Mouse (Mus musculus): Measurements from ENCODE around the gene Zar1l. TPM values are rescaled to one million over a fixed set of nuclear protein-coding genes. Genes with fewer than 3 reads are reported as not detected.
A peak's percentile ranks its signal among the peaks of the same experiment; 100 is the strongest.
"Not testable (repeated sequence)": the region's sequence is repeated elsewhere in the genome, so short reads cannot be mapped to it uniquely, and the experiment has no call there.

Gene Zar1l
- total RNA-seq, 2 experiments from 2014 or later: 1.3 to 1.4 TPM

DNA sequence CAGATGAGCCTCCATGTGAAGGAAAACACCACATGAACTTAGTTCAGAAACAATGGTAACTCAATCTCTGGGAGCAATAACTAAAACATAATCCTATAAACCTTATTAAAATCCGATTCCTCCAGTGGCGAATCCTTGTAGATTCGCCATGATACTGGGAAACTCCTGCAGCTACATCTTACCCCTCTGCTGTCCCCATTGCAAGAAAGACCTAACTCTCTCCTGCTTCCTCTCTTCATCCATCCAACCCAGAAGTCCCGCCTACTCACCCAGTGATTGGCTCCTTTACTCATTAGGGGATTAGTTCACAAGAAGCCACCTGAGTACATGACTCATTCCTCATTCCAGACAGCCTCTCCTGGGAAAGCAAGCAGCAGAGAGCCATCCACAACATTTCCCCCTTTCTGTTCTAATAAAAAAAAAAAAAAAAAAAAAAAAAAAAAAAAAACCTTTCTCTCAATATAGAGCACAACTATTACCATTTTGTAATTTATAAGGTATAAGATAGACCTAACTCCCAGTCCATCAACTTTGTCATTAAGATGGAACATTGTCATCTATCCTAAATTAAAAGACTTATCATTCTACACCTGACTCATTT lies 26.3 kb downstream of the Zar1l start:
- intact Hi-C loops (cut with DNase I): not testable (repeated sequence)

DNA sequence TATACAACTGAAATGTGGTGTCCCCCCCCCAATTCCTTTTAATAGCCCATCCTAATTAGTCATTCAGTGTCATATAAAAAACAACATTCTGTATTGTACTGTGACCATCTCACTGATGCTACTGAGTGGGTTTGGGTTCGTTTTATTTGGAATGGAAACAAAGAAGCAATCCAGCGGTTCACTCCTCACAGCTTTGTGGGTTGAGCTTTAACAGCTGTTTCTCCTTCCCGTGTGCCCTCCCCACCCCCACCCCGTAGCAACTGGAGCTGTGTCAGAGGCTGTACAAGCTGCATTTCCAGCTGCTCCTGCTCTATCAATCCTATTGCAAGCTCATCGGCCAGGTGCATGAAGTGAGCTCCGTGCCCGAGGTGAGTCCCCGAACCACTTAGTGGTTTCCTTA lies 27.1 kb downstream of the Zar1l start:
- intact Hi-C loops (cut with DNase I): no loop called here
- no peak for DNase-seq (ENCODE audit: extremely low spot score in 1 of 2, low spot score in 2 of 2)

More for the DNA sequence above, 26.3 kb downstream of the Zar1l start:
- not testable (repeated sequence) for DNase-seq (ENCODE audit: extremely low spot score in 1 of 2, low spot score in 2 of 2)

DNA sequence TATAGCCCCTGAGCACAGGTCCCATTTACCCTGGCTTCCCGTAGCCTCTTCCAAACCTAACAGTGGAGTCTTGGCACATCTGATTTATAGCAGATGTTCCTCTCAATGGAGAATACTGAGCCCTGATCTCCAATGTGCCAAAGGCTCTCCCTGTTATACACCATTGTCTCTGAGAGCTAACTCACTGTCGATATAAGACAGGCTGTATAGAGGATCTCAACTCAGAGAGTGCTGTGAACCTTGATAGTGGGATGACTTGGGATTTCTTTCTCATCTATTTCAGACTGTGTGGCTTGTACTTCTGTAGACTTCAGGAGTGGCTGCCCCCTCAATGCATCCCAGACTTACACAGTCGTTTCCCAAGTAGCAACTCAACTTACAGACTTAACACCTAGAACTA lies 27.7 kb downstream of the Zar1l start:
- no peak for DNase-seq (ENCODE audit: extremely low spot score in 1 of 2, low spot score in 2 of 2)

DNA sequence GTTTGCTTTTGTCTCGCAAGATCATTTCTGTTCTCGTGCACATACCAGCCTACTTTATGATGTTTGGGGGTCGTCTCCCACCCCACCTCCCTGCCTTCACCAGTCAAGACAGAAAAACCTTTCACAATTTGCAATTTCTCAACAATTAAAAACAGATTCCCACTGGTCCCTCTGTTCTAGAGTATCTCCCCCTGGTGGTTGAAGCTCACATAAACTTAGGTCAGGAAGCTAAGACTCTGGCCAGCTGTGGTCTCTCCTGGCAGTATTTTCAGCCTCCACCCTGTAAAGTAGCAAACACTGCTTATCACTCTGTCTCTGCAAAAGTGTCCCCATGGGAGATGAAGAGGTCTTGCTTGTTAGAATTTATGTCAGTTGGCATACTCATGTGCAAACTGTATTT lies 32.8 kb downstream of the Zar1l start:
- intact Hi-C loops (cut with DNase I): no loop called here

More for the DNA sequence above, 27.7 kb downstream of the Zar1l start:
- intact Hi-C loops (cut with DNase I): no loop called here

DNA sequence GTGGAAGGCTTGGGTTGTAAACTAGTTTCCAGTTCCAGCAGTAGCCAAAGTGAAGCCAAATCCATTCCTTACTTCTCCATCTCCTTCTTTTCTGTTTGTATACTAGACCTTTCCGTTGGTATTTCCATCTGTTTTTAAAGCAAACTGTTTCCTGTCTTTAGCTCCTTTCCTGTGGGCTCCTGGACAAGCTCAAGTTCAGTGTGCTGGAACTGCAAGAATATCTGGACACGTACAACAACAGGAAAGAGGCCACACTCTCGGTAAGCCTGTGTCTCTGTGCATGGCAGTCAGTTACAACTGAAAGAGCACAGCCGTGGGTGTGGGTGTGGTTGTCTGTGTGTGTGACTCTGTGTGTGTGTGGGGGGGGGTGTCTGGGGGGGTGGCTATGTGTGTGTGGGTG lies 39.4 kb downstream of the Zar1l start:
- intact Hi-C loops (cut with DNase I): no loop called here
- no peak for DNase-seq (ENCODE audit: extremely low spot score in 1 of 2, low spot score in 2 of 2)

More for the DNA sequence above, 32.8 kb downstream of the Zar1l start:
- DNase-seq (ENCODE audit: extremely low spot score in 1 of 2, low spot score in 2 of 2): no peak

DNA sequence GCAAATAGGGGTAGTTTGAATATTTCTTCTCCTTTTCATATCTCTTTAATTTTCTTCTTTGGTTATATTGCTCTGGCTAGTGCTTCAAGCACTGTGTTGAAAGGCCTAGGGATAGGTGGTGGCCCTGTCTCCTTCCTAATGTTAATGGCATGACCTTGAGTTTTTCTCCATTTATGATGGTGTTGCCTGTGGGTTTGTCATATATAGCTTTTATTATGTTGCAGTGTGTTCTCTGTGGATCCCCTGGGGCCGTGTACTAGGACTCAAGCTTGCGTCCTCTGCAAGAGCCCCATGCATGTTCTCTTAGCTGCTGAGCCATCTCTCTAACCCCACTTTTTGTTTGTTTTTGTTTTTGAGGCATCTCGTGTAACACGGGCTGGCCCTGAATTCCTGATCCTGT lies 40.6 kb downstream of the Zar1l start:
- no peak for DNase-seq (ENCODE audit: extremely low spot score in 1 of 2, low spot score in 2 of 2)
- intact Hi-C loops (cut with DNase I): no loop called here

DNA sequence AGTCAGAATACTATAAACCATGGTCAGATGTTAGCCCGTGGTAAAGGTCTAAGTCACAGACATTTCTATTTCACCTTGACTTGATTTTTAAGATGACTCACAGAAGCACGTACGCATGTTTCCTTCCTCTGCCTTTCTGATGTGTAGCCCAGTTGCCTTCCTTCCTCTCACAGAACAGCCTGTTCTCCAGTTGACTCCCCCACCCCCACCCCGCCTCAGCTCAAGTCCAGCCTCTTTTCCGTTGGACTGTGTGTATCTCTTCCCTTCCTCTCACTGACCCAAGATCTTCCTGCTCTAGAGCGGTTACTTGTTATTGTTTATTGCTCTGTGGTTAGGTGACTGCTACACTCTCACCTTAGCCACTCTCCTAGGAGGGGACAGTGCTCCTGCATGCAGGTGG lies 49.5 kb downstream of the Zar1l start:
- no peak for DNase-seq (ENCODE audit: extremely low spot score in 1 of 2, low spot score in 2 of 2)
- intact Hi-C loops (cut with DNase I): no loop called here

DNA sequence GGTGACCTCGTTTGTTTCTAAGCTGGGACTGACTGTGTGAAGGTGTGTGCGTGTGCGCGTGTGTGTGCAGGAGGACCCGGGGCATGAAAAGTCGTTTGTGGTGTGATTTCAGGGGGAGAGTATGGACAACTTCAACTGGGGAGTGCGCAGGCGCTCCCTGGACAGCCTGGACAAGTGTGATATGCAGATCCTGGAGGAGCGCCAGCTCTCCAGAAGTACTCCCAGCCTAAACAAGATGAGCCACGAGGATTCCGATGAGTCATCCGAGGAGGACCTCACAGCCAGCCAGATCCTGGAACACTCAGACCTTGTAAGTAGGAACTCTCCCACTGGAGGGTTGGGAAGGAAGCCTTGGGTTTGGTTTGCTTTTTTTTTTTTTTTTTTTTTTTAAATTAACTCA lies 51.8 kb downstream of the Zar1l start:
- peak; percentile 53 to 92 for DNase-seq (ENCODE audit: extremely low spot score in 1 of 2, low spot score in 2 of 2)
- intact Hi-C loops (cut with DNase I): no loop called here

DNA sequence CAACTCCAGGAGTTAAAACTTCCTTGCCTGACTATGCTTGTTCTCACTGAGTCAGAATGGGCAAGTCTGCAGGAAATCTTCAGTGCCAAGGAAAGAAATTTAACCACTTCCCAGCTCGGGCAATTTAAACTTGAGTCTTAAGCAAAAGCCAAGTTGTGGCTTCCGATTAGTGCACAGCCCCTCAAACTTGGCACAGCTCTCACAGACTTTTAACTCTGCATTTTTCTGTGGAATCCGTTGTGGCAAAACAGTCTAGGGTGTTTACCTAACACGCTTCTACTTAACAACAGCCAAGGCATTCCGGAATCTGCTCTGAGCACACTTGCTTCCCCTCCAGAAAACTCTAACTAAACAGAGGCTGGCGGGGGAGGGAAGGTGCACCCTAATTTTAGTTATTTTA lies 52.7 kb downstream of the Zar1l start:
- intact Hi-C loops (cut with DNase I): no loop called here
- no peak for DNase-seq (ENCODE audit: extremely low spot score in 1 of 2, low spot score in 2 of 2)

DNA sequence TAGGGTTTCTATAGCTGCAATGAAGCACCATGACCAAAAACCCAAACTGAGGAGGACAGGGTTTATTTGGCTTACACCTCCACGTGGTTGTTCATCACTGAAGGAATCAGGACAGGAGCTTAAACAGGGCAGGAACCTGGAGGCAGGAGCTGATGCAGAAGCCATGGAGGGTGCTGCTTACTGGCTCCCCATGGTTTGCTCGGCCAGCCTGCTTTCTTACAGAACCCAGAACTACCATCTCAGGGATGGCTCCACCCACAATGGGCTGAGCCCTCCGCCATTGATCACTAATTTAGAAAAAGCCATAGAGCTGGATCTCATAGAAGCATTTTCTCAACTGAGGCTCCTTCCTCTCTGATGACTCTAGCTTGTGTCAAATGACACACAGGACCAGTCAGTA lies 53.2 kb downstream of the Zar1l start:
- DNase-seq (ENCODE audit: extremely low spot score in 1 of 2, low spot score in 2 of 2): no peak

DNA sequence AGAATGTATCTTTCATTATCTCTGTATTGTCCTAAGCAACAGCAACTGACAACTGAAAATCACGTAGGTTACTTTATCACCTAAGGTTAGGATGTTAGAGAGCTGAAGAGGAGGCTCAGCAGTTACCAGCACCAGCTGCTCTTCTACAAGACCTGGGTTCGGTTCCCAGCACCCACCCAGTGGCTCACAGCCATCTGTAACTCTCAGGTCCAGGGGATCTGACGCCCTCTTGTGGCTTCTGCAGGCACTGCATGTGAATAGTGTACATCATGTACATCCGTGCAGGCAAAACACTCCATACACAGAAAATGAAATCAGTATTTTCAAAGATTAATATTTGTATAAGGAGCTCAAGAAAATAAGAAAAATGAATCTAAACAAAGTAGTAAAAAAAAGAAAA lies 58.2 kb downstream of the Zar1l start:
- DNase-seq (ENCODE audit: extremely low spot score in 1 of 2, low spot score in 2 of 2): no peak
- intact Hi-C loops (cut with DNase I): loop anchor here (10.0 kb wide), 1 partner anchor 205 kb away; the partner anchor contains the start of gene N4bp2l2

More for the DNA sequence above, 53.2 kb downstream of the Zar1l start:
- intact Hi-C loops (cut with DNase I): no loop called here

DNA sequence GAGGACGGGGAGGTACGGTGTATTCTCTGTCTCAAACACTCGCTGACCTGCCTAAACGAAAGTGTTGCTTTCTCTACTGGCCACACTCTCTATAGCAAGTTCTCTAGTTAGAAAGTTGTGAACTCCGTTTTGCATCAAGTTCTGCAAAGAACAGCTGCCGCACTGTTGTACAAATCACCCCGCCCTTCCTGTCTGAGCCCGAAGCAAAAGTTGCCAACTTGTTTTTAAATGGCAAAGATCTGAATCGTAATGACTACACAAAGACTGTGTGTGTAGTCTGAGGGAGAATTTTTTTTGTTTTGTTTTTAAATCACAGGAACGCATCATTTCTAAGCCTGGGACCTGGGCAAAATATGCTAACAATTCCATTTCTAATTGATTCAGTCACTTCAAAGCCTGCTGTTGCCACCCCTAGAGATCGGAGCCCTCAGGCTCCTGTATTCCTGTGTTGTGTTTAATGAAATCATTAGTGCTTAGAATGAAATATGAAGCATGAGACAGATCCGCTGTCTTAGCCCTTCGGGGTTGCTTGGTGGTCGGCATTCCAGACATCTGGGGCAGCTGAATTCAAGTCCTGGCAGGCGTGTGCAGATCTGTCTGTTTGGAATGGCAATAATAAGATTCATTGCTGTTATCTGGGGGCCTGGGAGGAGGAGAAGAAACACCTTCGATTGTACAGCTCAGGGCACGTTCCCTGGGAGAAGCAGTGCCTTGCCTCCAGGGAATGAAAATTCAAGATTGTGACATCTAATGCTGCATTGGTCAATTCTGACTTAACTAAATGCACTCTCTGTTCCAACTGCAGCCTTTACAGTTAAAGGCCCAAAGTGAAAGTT lies 59.8 kb downstream of the Zar1l start:
- no peak for DNase-seq (ENCODE audit: extremely low spot score in 1 of 2, low spot score in 2 of 2)
- intact Hi-C loops (cut with DNase I): loop anchor here (10.0 kb wide), 1 partner anchor 207 kb away; the partner anchor contains the start of gene N4bp2l2

DNA sequence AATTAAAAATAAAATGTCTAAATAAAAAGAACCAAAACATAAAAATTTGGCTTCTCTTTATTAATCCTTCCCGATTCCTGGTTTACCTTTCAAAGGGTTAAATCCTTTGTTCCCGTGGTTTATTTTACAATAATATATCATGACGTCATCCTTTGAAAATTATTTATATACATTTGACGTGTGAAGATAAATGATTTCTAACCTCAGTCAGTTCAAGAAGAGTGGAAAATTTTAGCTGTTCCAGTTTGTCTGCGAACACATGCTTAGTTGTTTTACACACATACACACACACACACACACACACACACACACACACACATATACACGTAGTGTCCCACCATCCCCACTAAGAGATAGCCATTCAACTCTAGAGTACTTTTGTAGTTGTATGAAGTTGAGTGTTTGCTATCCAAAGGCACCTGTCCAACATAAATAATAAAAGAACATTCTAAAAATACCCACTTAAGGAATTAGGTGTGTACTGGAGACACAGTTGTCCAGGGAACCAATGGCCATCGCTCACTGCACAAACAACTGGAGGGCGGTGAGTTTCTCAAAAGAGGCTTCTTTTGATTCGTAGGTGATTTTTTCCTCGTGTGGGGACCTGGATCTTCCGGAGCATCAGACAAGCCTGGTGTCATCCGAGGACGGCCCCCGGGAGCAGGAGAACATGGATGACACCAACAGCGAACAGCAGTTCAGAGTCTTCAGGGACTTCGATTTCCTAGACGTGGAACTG lies 60.6 kb downstream of the Zar1l start:
- DNase-seq (ENCODE audit: extremely low spot score in 1 of 2, low spot score in 2 of 2): peak in 1 of 2 experiments; percentile 33
- intact Hi-C loops (cut with DNase I): loop anchor here (10.0 kb wide), 1 partner anchor 207 kb away; the partner anchor contains the start of gene N4bp2l2

Other genes with a start within 250 kb of the Zar1l start
- gene Brca2, start 4.5 kb upstream of the Zar1l start, total RNA-seq (2021): 10 to 100 TPM in 1 of 2 experiments, 1 to 10 TPM in 1; 9.5 to 14.6 TPM
- 10 to 100 TPM; 30.7 to 33.6 TPM for gene N4bp2l1, start 79.0 kb upstream of the Zar1l start, total RNA-seq (2021)
- 10 to 100 TPM; 66.3 to 67.8 TPM for gene N4bp2l2, start 148.0 kb upstream of the Zar1l start, total RNA-seq (2021)
- 10 to 100 TPM; 72.6 to 73.5 TPM for gene Pds5b, start 155.6 kb upstream of the Zar1l start, total RNA-seq (2021)

Data from left cerebral cortex, postnatal 10 days (tissue).